Mouse (Mus musculus): Measurements from ENCODE around the gene Tub.

DNA sequence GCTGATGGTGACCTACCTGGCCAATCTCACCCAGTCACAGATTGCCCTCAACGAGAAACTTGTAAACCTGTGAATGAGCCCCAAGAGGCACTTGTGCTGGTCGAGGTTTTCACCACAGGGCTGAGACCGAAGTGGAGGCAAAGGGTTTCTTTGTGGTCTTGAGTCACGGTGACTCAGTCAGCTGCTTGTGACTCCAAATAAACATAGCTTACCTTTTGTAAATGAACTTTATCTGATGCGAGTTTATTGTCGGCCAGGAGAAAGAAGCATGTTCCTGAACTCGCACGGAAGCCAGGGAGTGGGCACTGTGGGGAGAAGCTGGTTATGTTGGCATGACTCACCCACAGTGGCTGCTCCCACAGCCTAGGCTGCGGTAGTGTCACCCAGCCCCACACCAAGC lies 8.7 kb upstream of the Tub start:
- TF ChIP-seq CTCF (IDR thresholded peaks at IDR 0.05; ENCODE audit: extremely low read depth, insufficient read length, insufficient replicate concordance, low read depth, low read length) = no peak
- TF ChIP-seq POLR2A (IDR thresholded peaks at IDR 0.05; ENCODE audit: low read depth, low read length) = no peak

Measured in small intestine, adult 2 months (tissue).